In genomic region chr3:84645156-84646006, GRCm38 (mm10) we compare ENCODE assay signal across 26 mouse cellular contexts. TPM values are rescaled to one million over a fixed set of nuclear protein-coding genes. Genes with fewer than 3 reads are reported as not detected.
DNase-seq lines count a peak whose midpoint lies in the region; ATAC-seq lines count a peak whose summit lies in the region.
"Had no signal": no experiment of that assay in that cellular context is flagged by ENCODE, and none has a peak within 500 bp of the region (broad histone marks: within the 10 kb centered on the region; RNA-seq: fewer than 3 reads in every experiment).

No protein-coding gene starts in this region.

- H3K36me3 ChIP-seq in limb, embryonic 15.5 days, result no peaks in the 10 kb centered on the region
- H3K36me3 ChIP-seq in limb, embryonic 10.5 days, result no peaks in the 10 kb centered on the region
- no peaks in the 10 kb centered on the region for H3K36me3 ChIP-seq in intestine, embryonic 16.5 days (ENCODE audit: control insufficient read depth, insufficient read depth, low read length)
- no peaks in the 10 kb centered on the region for H3K36me3 ChIP-seq in stomach, embryonic 14.5 days (ENCODE audit: control insufficient read depth, insufficient read depth, low read length)
- H3K36me3 ChIP-seq: forebrain, embryonic 12.5 days; heart, embryonic 15.5 days; limb, embryonic 13.5 days; lung, embryonic 15.5 days had no signal

- DNase-seq in limb, embryonic 10.5 days (ENCODE audit: low spot score), result no peak
- DNase-seq in MEL-GATA-1-ER (ENCODE audit: extremely low read depth, low read depth), result peak; percentile 60
- no peak for DNase-seq in right cerebral cortex, adult 18-20 months
- no peak for DNase-seq in embryo, embryonic 9.5 days (ENCODE audit: extremely low spot score)
- DNase-seq in layer of hippocampus, adult 8-10 months (ENCODE audit: low spot score in 2 of 2), result no peak
- DNase-seq: adrenal gland, postnatal 25 days; cerebellum, adult 18-20 months; cerebellum, postnatal 25 days; gastrocnemius, postnatal 14 days; kidney, adult 8-10 months; kidney, postnatal 36 days; right cerebral cortex, postnatal 4 days; thymus, postnatal 4 days had no signal

- WGBS in limb, embryonic 15.5 days, result 62% methylated on average over 9 of the region's 9 CpGs
- WGBS in limb, embryonic 10.5 days, result 81% methylated on average over 9 of the region's 9 CpGs
- WGBS in intestine, embryonic 16.5 days, result 66% methylated on average over 9 of the region's 9 CpGs
- 71% methylated on average over 9 of the region's 9 CpGs for WGBS in stomach, embryonic 14.5 days

- H3K9ac ChIP-seq in limb, embryonic 15.5 days, result no peak overlapping the region
- no peak overlapping the region for H3K9ac ChIP-seq in intestine, embryonic 16.5 days (ENCODE audit: low read depth, low read length)
- no peak overlapping the region for H3K9ac ChIP-seq in stomach, embryonic 14.5 days (replicated peaks; ENCODE audit: low read depth, low read length)
- H3K9ac ChIP-seq: forebrain, embryonic 12.5 days; heart, embryonic 15.5 days; limb, embryonic 13.5 days; liver, embryonic 14.5 days; lung, embryonic 15.5 days had no signal

- no peaks in the 10 kb centered on the region for H3K9me3 ChIP-seq in limb, embryonic 15.5 days
- no peaks in the 10 kb centered on the region for H3K9me3 ChIP-seq in limb, embryonic 10.5 days (replicated peaks)
- H3K9me3 ChIP-seq in intestine, embryonic 16.5 days (ENCODE audit: control insufficient read depth, low read length), result no peaks in the 10 kb centered on the region
- no peaks in the 10 kb centered on the region for H3K9me3 ChIP-seq in stomach, embryonic 14.5 days (ENCODE audit: control insufficient read depth, low read depth, low read length)
- H3K9me3 ChIP-seq: forebrain, embryonic 12.5 days; heart, embryonic 15.5 days; limb, embryonic 13.5 days; lung, embryonic 15.5 days had no signal

- peak overlapping the region; percentile 55 for H3K27ac ChIP-seq in limb, embryonic 15.5 days
- H3K27ac ChIP-seq in limb, embryonic 10.5 days, result no peak overlapping the region
- no peak overlapping the region for H3K27ac ChIP-seq in intestine, embryonic 16.5 days (ENCODE audit: low read length)
- peak overlapping the region; percentile 4; the same call in 1 of the 2 replicates for H3K27ac ChIP-seq in stomach, embryonic 14.5 days (ENCODE audit: low read length)
- H3K27ac ChIP-seq: forebrain, embryonic 12.5 days; heart, embryonic 15.5 days; limb, embryonic 13.5 days; liver, embryonic 14.5 days; lung, embryonic 15.5 days had no signal

- H3K4me2 ChIP-seq in limb, embryonic 15.5 days, result no peak overlapping the region
- no peak overlapping the region for H3K4me2 ChIP-seq in intestine, embryonic 16.5 days (ENCODE audit: low read depth, low read length)
- no peak overlapping the region for H3K4me2 ChIP-seq in stomach, embryonic 14.5 days (replicated peaks; ENCODE audit: low read depth, low read length)
- H3K4me2 ChIP-seq: forebrain, embryonic 12.5 days; heart, embryonic 15.5 days; limb, embryonic 13.5 days; lung, embryonic 15.5 days had no signal

- no peak overlapping the region for H3K4me3 ChIP-seq in limb, embryonic 15.5 days
- H3K4me3 ChIP-seq in limb, embryonic 10.5 days, result no peak overlapping the region
- no peak overlapping the region for H3K4me3 ChIP-seq in intestine, embryonic 16.5 days (ENCODE audit: low read length)
- H3K4me3 ChIP-seq in stomach, embryonic 14.5 days (ENCODE audit: low read depth, low read length), result no peak overlapping the region
- H3K4me3 ChIP-seq: forebrain, embryonic 12.5 days; heart, embryonic 15.5 days; limb, embryonic 13.5 days; lung, embryonic 15.5 days had no signal

- no peaks in the 10 kb centered on the region for H3K27me3 ChIP-seq in limb, embryonic 15.5 days
- no peaks in the 10 kb centered on the region for H3K27me3 ChIP-seq in limb, embryonic 10.5 days (ENCODE audit: low read depth, poor library complexity, severe bottlenecking)
- H3K27me3 ChIP-seq in intestine, embryonic 16.5 days (replicated peaks; ENCODE audit: control insufficient read depth, insufficient read depth, low read length), result no peaks in the 10 kb centered on the region
- H3K27me3 ChIP-seq in stomach, embryonic 14.5 days (ENCODE audit: control insufficient read depth, insufficient read depth, low read length), result no peaks in the 10 kb centered on the region
- H3K27me3 ChIP-seq: CH12.LX; forebrain, embryonic 12.5 days; heart, embryonic 15.5 days; limb, embryonic 13.5 days; lung, embryonic 15.5 days had no signal

- ATAC-seq in limb, embryonic 15.5 days (ENCODE audit: insufficient number of reproducible peaks, low FRiP score, low TSS enrichment, low read depth), result no peak
- ATAC-seq in intestine, embryonic 16.5 days, result peak; percentile 73
- ATAC-seq in stomach, embryonic 14.5 days (ENCODE audit: insufficient number of reproducible peaks, insufficient read depth, low FRiP score, low read depth), result no peak
- ATAC-seq: hindbrain, embryonic 16.5 days; midbrain, embryonic 16.5 days had no signal

- no peaks in the 10 kb centered on the region for H3K4me1 ChIP-seq in limb, embryonic 15.5 days
- no peaks in the 10 kb centered on the region for H3K4me1 ChIP-seq in limb, embryonic 10.5 days
- H3K4me1 ChIP-seq in intestine, embryonic 16.5 days (ENCODE audit: control insufficient read depth, insufficient read depth, low read length), result peaks cover 7% of the 10 kb centered on the region
- H3K4me1 ChIP-seq in stomach, embryonic 14.5 days (ENCODE audit: control insufficient read depth, insufficient read depth, low read length), result 0 out of 2 replicates have a peak, but pooled peaks cover 3% of the 10 kb centered on the region

RNA-seq across cellular contexts. Expression of gene Tmem154, which starts 20.6 kb away (rescaled TPM):
- 15.3 and 16.5 TPM in 2 replicates for polyA plus RNA-seq in limb, embryonic 15.5 days (2015; fragmentation: Nextera tagmentation; extraction: Ambion mirVana)
- polyA plus RNA-seq in limb, embryonic 10.5 days (2016; fragmentation: Nextera tagmentation; extraction: Ambion mirVana), result 0.28 and 0.41 TPM in 2 replicates
- polyA plus RNA-seq in intestine, embryonic 16.5 days (2015; fragmentation: Nextera tagmentation; extraction: Ambion mirVana), result 1.2 and 1.3 TPM in 2 replicates
- polyA plus RNA-seq in stomach, embryonic 14.5 days (2014; fragmentation: Nextera tagmentation; extraction: Ambion mirVana), result 2.8 and 4.1 TPM in 2 replicates
- total RNA-seq in layer of hippocampus, adult 8-10 months (2022), result 1 to 10 TPM in 2 of 4 experiments, under 1 TPM in 2; 0.49 to 2.8 (median 0.92) TPM

RNA-seq across cellular contexts. Expression of gene Tigd4, which starts 52.0 kb away (rescaled TPM):
- 2.4 and 3.0 TPM in 2 replicates for polyA plus RNA-seq in limb, embryonic 15.5 days (2015; fragmentation: Nextera tagmentation; extraction: Ambion mirVana)
- not detected in 2 replicates for polyA plus RNA-seq in limb, embryonic 10.5 days (2016; fragmentation: Nextera tagmentation; extraction: Ambion mirVana)
- polyA plus RNA-seq in intestine, embryonic 16.5 days (2015; fragmentation: Nextera tagmentation; extraction: Ambion mirVana), result not detected in 2 replicates
- polyA plus RNA-seq in stomach, embryonic 14.5 days (2014; fragmentation: Nextera tagmentation; extraction: Ambion mirVana), result 0.11 and 0.23 TPM in 2 replicates
- not detected for total RNA-seq in layer of hippocampus, adult 8-10 months (2022)
- total RNA-seq: CH12.LX; hematopoietic stem cell, adult 5-6 weeks; neutrophil, adult 5-6 weeks had no signal
- polyA plus RNA-seq: forebrain, embryonic 12.5 days; liver, embryonic 14.5 days; midbrain, embryonic 16.5 days had no signal

Comparison
In these comparisons a context has a peak if more than half of its experiments do, and no peak if none do; other contexts are left out.
1. H3K27ac ChIP-seq: peak in limb, embryonic 15.5 days (single experiment) and stomach, embryonic 14.5 days (single experiment); none in limb, embryonic 10.5 days (single experiment) and intestine, embryonic 16.5 days (single experiment).